Mouse (Mus musculus) regulatory T cell (primary cell): ENCODE measurements around the gene Atpaf2.
"Not testable (repeated sequence)": the region's sequence is repeated elsewhere in the genome, so short reads cannot be mapped to it uniquely, and the experiment has no call there.

Experiments used
- in situ Hi-C: fragments of 300-600 bp; cut with MboI, MseI; formaldehyde crosslinking; loops from one replicate; pipeline ENCODE4 v1.15.1; 2025; ENCODE audit warnings: high pct_unique_total_duplicates

The Atpaf2 gene

DNA sequence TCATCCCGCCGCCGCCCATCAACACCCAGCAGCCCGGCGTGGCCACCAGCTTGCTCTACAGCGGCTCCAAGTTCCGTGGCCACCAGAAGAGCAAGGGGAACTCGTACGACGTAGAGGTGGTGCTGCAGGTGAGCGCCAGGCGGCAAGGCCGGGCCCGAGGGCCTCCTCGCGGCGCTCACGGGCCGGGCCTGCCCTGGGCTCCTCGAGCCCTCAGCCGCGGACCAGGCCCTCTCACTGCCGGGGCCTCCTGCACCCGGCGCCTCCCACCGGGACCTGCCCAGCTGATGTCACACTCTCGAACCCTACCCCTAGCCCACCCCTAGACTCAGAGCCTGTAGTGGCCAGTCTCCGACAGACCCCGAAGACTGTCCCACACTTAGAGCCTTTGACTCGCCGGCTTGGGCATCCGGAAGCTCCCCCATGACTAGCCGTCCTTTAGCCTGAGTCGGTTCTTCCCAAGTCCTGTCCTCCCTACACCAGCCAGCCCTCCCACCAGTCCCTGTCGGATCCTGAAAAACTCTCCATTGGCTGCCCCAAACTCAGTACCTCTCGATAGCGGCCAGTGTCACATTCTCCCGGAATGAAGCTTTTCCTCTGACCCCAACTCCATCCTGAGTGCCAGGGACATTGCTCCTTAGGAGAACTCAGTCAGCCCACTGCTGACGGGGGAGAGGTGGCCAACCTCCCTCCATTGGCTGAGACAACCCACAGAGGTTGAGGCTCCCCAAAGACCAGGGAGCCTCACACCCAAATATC, at the start of gene Atpaf2:
Gene Atpaf2, minus strand, starts transcription at position 741 of the 756 bp plus-strand sequence.
- in situ Hi-C loops: no loop called here

DNA sequence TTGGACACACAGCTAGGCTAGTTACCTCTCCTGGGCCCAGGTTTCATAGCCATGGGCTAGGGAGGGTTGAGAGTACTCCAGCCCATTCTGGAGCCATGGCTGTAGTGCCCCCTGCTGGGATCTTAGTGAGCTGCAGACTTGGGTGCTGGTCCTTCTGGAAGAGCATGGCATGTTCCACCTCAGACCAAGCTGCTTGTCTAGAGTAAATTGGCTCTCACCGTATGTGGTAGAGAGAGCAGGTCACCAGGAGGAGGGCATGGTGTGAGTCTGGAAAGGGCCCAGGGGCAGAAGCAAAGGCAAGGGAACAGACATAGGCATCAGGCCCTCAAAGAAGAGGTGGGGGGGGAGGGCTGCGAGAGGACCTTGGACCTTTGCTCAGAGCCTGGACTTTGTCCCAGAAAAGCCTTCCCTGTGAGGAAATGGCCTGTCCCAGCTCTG, 47.7 kb upstream of the Atpaf2 start:
- in situ Hi-C loops: no loop called here

DNA sequence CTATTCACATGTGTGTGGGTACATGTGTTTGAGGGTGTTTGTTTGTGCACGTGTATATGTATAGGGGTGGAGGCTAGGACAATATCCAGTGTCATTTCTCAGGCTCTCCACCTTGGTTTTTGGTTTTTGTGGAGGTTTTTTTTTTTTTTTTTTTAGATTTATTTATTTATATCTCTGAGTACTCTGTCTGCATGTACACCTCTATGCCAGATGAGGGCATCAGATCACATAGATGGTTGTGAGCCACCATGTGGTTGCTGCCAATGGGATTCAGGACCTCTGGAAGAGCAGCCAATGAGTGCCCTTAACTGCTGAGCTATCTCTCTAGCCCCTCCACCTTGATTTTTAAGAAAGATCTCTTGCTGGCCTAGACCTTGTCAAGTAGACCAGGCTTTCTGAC, 39.7 kb upstream of the Atpaf2 start:
- in situ Hi-C loops: no loop called here

DNA sequence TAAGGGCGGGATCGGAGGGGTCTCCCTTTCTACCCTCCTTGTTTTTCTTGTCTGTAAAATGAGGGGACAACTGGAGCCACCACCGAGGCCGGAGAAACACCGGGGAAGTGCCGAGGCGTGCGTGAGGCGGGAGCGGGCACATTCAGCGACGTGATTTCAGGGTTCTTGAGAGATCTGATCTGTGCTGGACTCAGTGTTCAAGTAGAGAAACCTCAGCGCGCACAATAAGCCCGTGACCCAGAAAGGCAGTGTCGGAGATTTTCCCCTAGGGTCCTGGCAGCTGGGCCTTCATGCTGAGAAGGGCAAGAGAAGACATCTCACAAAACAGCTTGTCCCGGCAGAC, 36.5 kb upstream of the Atpaf2 start:
- in situ Hi-C loops: no loop called here

DNA sequence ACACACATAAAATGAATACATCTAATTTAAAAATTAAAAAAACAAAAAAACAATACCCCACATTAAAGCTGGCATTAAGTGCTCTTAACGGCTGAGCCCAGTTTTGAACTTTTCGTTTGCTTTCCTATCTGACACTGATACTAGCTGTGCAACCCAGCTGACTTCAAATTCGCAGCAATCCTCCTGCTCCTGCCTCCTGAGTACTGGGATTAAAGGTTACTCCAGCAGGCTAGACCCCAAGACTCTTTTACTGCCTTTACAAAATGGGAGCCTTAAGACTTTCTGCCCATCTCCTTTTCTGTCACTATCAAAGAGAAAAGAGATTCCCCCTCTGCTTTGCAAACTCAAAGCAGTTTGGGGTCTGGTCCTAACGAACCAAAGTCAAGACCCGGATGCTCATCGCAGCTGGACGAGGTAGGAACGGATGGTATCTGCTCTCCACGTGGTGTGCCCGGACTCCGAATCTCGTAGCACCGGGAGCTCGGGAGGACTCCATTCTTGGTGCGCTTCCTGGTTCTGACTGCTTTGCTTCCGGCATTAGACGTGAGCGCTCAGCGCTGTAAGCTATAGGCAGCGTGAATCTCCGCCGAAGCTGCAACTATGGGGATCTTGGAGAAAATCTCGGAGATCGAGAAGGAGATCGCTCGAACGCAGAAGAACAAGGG, 36.0 kb upstream of the Atpaf2 start, which contains the start of gene Drg2:
Gene Drg2, plus strand, starts transcription at position 512 of the 665 bp plus-strand sequence.
- in situ Hi-C loops: no loop called here

DNA sequence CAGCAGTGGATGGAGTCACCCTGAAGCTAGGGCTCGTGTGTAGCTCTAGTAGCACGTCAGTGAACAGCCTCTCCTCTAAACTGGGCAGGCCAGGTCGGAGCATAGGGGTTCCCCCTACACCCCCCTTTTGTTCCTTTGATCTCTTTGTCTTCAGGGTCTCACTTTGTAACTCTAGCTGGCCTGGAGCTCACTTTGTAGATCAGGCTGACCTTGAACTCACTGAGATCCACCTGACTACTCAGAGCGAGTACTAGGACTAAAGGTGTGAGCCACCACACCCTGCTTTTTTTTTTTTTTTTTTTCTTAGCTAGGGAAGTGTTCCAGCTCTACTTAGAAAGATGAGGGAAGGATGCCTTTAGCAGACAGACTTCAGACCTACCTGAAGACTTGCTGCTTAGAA, 25.8 kb upstream of the Atpaf2 start:
- in situ Hi-C loops: no loop called here

DNA sequence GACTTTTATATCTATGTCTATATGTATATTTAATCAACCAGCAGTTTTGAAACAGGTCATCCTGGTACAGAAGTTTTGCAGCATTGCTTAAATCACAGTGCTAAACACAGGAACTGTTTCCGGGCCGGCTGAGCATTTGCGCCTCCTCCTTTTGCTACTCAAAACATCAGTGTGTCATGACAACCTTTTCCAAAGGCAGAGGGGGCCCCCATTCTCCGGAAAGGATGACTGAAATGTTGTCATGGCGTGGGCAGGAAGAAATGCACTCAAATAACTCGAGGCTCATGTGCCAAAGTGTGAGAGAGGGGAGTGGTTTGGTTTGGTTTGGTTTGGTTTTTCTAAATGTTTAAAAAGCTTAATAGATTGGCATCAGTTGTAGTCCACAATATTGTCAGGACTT, 24.6 kb upstream of the Atpaf2 start:
- in situ Hi-C loops: no loop called here

DNA sequence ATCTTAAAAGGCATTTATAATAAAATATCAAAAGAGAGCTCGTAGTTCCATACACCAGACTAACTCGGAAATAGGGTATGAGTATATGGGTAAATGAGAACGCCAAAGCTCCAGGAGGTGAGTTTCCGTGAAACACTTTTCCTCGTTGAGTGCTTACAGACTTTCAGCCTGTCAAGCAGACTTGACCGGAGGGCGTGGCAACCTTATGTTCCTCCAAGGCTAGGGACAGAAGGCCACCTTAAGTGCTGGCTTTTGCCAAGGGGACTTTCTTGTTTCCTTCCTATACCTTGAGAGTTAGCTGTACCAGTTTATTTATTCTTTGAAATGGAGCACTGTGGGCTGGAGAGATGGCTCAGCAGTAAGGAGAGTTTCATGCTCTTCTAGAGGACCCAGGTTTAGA, 21.9 kb upstream of the Atpaf2 start:
- in situ Hi-C loops: no loop called here

DNA sequence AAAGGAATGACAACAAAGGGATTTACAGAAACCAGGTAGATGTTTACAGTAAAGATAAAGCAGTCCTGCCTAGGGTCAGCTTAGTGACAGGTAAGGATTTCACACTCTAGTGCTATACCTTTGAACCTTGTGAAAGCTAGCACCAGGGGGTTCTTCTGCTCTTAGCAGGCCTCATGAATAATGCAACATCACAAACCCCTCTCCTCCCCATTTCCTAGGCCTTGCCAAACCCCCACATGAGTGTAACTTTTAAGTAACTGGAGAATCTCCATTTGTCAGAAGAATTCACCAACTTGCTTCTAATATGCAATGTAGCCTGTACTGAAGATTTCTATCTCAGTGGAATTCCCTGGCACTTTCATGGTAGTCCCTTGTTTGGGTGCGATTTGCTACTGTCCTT, 21.4 kb upstream of the Atpaf2 start:
- in situ Hi-C loops: not testable (repeated sequence)

DNA sequence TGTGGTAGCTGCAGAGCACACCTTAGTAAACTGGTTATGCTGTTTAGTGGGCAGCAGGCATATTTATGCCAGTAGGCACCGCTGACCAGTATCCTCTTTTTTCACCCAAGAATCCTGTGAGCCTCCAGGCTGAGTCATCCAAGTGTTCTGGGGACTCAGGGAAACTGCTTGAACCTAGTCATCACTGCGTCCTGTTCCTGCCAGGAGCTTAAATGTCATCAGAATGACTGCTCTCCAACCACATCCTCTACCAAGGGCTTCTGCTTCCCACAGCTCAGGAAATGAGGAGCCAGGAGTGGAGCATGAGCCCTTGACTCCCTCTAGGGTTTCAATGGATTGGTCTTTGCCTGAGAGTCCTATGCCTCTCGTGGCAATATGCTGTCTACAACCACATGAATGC, 18.4 kb upstream of the Atpaf2 start:
- in situ Hi-C loops: no loop called here

DNA sequence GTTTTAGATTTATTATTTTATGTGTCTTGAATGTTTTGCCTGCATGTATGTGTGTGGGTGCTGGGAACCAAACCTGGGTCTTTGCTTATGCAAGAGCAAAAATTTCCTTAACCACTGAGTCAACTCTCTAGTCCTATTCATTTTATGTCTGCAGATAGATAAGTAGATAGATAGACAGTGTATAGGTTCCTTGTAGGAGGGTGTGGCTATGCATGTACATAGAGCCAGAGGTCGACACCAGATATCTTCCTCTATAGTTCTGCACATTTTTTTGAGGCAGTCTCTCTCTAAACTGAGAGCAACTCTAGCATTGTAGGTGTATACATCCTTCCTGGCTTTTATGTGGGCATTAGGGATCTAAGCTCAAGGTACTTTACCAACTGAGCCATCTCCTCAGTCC, 16.9 kb upstream of the Atpaf2 start:
- in situ Hi-C loops: no loop called here

DNA sequence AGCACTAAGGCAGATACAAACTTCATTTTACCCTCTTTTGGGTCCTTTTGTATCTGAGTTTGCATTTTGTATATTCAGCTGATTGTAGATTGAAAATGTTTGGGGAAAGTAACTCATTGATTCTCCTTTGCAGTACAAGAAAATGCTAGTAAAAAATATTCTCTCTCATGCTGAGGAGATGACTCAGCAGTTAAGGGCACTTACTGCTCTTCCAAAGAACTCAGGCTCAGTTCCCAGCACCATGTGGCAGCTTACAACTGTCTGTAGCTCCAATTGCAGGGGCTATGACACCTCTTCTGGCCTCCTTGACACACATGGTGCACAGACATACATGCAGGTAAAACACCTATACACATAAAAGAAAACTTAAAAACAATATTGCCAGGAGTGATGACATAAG, 15.2 kb upstream of the Atpaf2 start:
- in situ Hi-C loops: no loop called here

DNA sequence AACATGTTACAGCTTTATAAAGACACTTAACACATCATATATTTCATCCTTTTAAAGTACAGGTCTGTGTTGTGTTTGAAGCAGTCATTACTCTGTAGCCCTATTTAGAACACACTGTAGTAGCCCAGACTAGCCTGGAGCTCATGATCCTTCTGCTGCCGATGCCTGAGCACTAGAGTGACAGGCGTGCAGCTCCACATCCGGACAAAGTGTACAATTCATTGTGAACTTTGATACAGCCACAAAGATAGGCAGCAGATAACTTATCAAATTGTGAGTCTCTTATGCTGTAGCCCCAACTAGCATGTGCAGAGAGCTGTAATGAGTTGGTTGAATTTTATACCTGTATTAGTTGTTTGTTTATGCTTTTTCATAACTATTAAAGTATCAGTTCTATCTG, 9.4 kb upstream of the Atpaf2 start:
- in situ Hi-C loops: no loop called here

DNA sequence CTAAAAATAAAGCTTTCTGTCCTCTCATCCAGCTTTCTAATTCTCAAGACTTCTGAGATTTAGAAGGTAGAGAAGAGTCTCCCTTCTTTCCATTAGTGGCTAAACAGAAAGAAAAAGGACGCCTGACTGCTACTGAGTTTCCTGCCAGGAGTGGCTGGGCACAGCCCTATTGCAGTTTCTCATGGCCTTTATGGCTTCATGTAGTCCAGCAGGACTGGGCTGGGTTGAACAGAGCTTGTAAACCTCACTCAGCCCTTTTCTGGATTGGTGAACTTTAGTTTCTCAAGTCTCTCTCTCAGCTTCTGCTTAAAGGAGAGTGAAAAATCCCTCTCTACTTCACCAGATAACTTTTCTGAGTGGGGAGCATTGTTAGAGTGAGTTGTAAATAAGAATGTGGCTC, 8.2 kb upstream of the Atpaf2 start:
- in situ Hi-C loops: no loop called here

DNA sequence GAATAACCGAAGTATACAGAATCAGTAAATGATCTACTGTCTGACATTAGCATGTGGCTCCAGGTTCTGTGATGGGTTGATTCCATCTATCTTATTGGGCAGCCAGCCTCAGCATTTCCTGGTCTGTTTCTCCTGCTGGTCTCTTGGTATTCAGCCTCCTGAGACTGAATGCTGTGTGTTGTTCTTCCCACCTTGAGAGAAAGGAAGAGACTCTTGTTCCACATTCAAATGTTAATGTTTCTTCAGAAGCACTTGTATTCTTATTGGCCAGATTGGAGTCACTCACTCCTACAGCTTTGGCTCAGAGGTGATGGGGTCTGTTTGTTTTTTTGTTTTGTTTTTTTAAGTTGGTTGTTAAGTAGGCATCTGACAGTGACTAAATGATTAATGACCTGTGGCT, 4.7 kb upstream of the Atpaf2 start:
- in situ Hi-C loops: no loop called here

DNA sequence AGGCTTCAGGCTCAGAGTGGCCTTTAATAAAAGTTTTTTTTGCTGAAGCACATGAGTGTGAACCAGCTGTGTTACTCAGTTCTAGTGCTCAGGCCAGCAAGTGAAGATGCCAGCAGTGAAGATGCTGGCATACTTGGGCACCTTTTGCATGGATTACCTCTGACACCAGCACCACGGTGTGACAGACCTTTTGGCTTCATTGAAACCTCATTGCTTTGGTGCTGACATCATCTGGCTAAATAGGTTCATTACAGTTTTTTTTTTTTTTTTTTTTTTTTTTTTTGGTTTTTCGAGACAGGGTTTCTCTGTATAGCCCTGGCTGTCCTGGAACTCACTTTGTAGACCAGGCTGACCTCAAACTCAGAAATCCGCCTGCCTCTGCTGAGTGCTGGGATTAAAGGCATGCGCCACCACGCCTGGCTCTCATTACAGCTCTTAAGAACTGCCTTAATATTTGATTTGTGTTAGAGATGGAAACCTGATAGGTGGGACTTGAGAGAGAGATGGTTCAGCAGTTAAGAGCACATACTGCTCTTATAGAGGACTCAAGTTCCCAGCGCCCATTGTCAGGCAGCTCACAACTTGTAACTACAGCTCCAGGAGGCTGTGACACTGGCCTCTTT, 3.9 kb upstream of the Atpaf2 start:
- in situ Hi-C loops: no loop called here

DNA sequence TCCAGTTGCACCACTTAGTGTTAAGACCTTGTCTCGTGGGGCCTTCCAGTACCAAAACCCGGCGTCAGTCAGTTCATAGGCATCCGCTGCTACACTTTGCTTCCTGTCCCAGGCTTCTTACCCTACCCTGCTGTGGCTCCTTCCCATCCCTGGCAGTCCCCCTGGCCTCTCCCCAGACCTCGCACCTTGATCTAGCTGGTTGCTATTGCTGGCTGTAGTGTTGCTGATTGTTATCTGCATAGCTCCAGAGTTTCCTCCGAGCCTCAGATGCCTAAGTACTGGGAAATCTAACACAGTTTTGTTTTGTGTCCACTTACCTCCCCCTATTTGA, 181 bp upstream of the Atpaf2 start:
- in situ Hi-C loops: no loop called here

DNA sequence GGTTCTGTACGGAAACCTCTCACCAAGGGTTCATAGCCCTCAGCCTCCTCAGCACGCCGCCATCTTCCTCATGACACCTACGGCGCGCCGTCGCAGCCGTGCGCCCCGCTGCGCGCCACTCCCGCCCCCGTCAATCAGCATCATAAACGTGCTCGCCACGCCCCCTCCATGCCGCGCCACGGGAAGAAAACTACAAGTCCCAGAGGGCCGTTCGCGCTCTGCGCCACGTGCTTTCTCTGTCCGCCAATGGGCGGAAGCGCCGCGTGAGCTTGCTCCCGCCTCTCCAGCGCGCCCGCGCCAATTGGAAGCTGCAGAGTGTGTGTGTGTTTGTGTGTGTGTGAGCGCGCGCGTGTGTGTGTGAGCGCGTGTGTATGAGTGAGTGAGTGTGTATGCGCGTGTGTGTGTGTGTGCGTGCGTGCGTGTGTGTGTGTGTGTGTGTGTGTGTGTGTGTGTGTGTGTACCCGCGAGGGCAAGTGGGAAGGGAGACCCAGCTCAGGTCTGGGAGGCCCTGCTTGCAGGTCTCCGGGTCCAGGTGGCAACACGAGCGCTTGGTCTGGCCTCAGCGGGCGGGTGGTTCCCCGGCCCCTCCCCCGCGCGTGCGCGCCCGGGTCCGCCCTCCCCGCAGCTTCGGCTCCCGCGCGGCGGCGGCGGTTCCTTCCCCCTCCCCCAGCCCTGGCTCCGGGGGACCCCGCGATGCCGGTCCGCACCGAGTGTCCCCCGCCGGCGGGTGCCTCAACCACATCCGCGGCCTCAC, 1.1 kb downstream of the Atpaf2 start, which contains the start of gene Gid4:
Gene Gid4, plus strand, starts transcription at position 183 of the 754 bp plus-strand sequence.
- in situ Hi-C loops: no loop called here

DNA sequence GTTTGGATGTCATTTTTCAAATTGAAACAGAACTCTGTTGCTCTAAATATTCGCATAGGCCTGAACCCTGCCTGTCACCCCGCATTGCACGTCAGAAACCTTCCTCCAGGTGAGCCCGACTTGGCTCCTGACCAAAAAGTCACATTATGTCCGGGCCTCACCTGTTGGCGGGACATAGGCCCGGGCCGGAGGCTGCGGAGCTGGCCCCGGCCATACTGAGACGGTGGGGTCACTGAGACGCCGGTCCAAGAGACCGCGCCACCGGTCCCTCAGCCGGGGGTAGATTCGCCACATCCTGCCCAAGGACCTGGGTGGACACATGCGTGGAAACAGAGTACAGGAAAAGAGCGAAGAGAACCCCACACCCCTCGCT, 1.7 kb downstream of the Atpaf2 start:
- in situ Hi-C loops: no loop called here

DNA sequence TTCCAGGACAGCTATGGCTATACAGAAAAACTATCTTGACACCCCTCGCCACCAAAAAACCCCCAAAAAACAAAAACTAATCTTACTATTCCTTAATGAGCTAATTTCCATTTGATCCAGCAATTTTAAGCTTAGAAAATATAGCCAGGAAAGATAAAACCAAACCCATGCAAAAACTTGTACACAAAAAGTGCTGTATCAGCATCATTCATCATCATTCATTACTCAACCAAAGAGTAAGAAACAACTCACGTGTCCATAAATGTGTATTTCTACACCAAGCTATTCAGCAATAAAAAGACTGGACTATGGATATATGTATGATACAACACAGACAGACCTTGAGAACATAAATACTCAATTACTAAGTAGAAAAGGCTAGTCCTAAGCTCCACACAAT, 5.3 kb downstream of the Atpaf2 start:
- in situ Hi-C loops: no loop called here

DNA sequence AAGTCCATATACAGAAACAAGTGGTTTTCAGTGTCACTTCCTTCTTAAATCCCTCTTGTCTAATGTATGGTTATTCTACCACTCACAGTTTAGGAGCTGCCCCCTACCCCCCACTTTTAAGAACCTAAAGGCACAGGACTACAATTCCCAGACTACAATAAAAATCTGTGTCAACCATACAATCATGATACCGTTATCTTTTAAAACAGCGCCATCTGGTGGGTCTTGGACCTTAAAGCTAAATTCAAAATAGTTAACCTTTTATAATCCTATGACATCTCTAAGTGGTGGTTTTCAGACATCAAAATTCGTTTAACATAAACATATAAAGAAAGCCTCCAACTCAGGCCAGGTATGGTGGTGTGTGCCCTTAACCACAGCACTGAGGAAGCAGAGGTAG, 6.1 kb downstream of the Atpaf2 start:
- in situ Hi-C loops: no loop called here

DNA sequence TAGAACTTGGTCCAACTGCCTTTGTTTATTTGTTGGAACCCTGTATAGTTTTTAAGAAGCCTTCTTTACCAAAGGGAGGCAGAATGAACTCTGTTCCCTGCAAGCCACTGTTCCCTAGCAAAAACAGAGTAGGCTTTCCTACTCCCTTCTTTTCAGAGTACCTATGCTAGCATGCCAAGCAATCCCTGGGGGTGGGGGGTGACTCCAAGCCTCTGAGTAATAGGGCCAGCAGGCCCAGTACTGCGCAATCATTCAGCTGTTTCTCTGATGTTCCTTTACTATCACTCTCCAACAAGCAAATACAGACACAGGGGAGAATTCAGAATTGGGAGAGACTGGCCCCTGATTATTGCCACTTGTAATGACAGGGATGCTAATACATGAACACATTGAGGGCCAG, 11.7 kb downstream of the Atpaf2 start:
- in situ Hi-C loops: no loop called here
